Comparison of ENCODE assay signal across 9 mouse cellular contexts in the genomic region with DNA sequence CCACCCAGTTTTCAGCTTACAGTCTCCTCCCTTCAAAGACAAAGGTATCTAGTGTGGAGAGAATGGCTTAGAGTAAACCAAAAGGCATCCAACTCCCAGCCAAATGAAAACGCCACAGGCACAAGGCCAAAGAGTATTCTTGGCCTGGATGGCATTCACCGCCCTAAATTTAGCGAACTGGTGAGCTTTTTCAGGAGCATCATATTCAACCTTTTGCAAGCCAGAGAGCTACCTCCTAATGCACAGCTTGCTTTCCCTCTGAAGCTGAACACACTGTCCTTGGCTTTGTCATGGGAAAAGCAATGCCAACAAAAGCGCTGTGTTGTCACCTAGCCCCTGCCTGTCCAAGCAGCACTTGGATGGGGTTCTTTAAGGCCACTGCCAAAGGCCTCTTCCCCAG.
A peak's percentile ranks its signal among the peaks of the same experiment; 100 is the strongest.
DNase-seq lines count a peak whose midpoint lies in the region; ATAC-seq lines count a peak whose summit lies in the region.
"Had no signal": no experiment of that assay in that cellular context is flagged by ENCODE, and none has a peak within 500 bp of the region (broad histone marks: within the 10 kb centered on the region; RNA-seq: fewer than 3 reads in every experiment).

No protein-coding gene starts in this region.

- no peak for ATAC-seq in erythroid progenitor cell, adult 5-6 weeks (replicated peaks; ENCODE audit: low FRiP score, poor library complexity, severe bottlenecking)
- ATAC-seq: hindbrain, postnatal 0 days had no signal

- DNase-seq in layer of hippocampus, adult 11-12 months (ENCODE audit: low spot score): peak; percentile 22
- DNase-seq in layer of hippocampus, postnatal 25 days (ENCODE audit: extremely low spot score in 1 of 2, low spot score in 1 of 2): no peak
- DNase-seq in cerebellum, adult 18-20 months: peak; percentile 82 to 83
- peak; percentile 78 for DNase-seq in gastrocnemius, postnatal 25 days
- peak; percentile 33 for DNase-seq in layer of hippocampus, adult 9-11 months
- DNase-seq in yolk sac, embryonic 10.5 days (ENCODE audit: low spot score): no peak
- DNase-seq in spleen, postnatal 10 days (ENCODE audit: low spot score in 2 of 2): no peak

Comparison
In these comparisons a context has a peak if more than half of its experiments do, and no peak if none do; other contexts are left out.
1. DNase-seq: peak in layer of hippocampus, adult 11-12 months (single experiment), cerebellum, adult 18-20 months (2 of 2), gastrocnemius, postnatal 25 days (single experiment) and layer of hippocampus, adult 9-11 months (single experiment); none in layer of hippocampus, postnatal 25 days (0 of 2), yolk sac, embryonic 10.5 days (single experiment) and spleen, postnatal 10 days (0 of 2).